ENCODE assay signal across 28 mouse cellular contexts in the genomic region with DNA sequence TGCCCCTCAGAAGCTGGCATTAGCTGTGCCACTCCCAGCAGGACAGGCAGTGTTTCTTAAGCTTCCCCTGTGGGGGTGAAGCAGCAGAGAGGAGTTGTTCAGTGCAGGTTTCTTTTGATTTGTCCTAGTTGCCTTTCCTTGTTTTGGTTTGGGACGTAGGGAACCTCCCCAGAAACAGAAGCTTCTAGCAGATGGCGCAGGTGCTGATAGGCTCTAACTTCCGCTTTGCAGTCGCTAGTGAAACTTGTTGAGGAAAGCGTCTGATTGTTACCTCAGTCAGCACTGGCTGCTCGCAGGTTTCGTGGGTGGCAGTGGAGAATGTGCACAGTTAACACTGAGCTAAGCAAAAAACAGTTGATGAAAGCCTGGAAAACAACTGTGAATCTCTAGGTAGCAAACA. TPM values are rescaled to one million over a fixed set of nuclear protein-coding genes. Genes with fewer than 3 reads are reported as not detected.
DNase-seq lines count a peak whose midpoint lies in the region; TF ChIP-seq lines count a peak whose summit lies in the region.
"Had no signal": no experiment of that assay in that cellular context is flagged by ENCODE, and none has a peak within 500 bp of the region (broad histone marks: within the 10 kb centered on the region; RNA-seq: fewer than 3 reads in every experiment).

No protein-coding gene starts in this region.

- no peaks in the 10 kb centered on the region for H3K9me3 ChIP-seq in MEL (replicated peaks; ENCODE audit: insufficient read depth, low read length)
- H3K9me3 ChIP-seq: embryonic facial prominence, embryonic 15.5 days; forebrain, embryonic 15.5 days; heart, embryonic 10.5 days; hindbrain, embryonic 15.5 days; limb, embryonic 15.5 days; megakaryocyte, embryonic 14.5 days; midbrain, embryonic 13.5 days; neural tube, embryonic 12.5 days; stomach, embryonic 15.5 days had no signal

- intact Hi-C loops in left cerebral cortex, postnatal 10 days (cut with DNase I) = loop anchor here (10.0 kb wide), 1 partner anchor 317 kb away; no protein-coding TSS in a partner anchor

- no peak for TF ChIP-seq CTCF in MEL (IDR thresholded peaks at IDR 0.05 in 2 of 3, conservative IDR thresholded peaks at IDR 0.05 in 1 of 3; ENCODE audit: control insufficient read depth in 1 of 3, insufficient read depth in 1 of 3, low read depth in 2 of 3, low read length in 3 of 3, poor library complexity in 1 of 3, severe bottlenecking in 1 of 3)

- peak; percentile 44 to 56 for TF ChIP-seq EP300 in MEL (IDR thresholded peaks at IDR 0.05; ENCODE audit: low read depth in 1 of 2, low read length in 2 of 2)

- no peak for TF ChIP-seq RAD21 in MEL (IDR thresholded peaks at IDR 0.05; ENCODE audit: low read depth, low read length)

- peaks cover 32% of the 10 kb centered on the region for H3K79me2 ChIP-seq in MEL (ENCODE audit: control insufficient read depth, insufficient read depth, low read length, poor library complexity)

- TF ChIP-seq POLR2A in MEL (IDR thresholded peaks at IDR 0.05; ENCODE audit: control insufficient read depth in 1 of 2, insufficient read depth in 1 of 2, low read depth in 1 of 2, low read length in 2 of 2, poor library complexity in 1 of 2) = no peak

- peaks cover 27 to 48% of the 10 kb centered on the region in 2 experiments for H3K36me3 ChIP-seq in MEL (ENCODE audit: control insufficient read depth in 1 of 2, insufficient read depth in 2 of 2, low read length in 2 of 2)

- H3K4me3 ChIP-seq in MEL (ENCODE audit: control insufficient read depth in 1 of 2, insufficient read depth in 1 of 2, low read depth in 2 of 2, low read length in 2 of 2) = no peak overlapping the region
- H3K4me3 ChIP-seq: embryonic facial prominence, embryonic 15.5 days; forebrain, embryonic 15.5 days; heart, embryonic 10.5 days; hindbrain, embryonic 15.5 days; left cerebral cortex, adult 2 months; limb, embryonic 15.5 days; megakaryocyte, embryonic 14.5 days; midbrain, embryonic 13.5 days; neural tube, embryonic 12.5 days; stomach, embryonic 15.5 days had no signal

- peak overlapping the region; percentile 22; the same call in 1 of the 2 replicates for H3K9ac ChIP-seq in MEL (ENCODE audit: control insufficient read depth, low read depth, low read length, poor library complexity, severe bottlenecking)
- H3K9ac ChIP-seq: embryonic facial prominence, embryonic 15.5 days; forebrain, embryonic 15.5 days; hindbrain, embryonic 15.5 days; limb, embryonic 15.5 days; liver, embryonic 14.5 days; lung, embryonic 14.5 days; midbrain, embryonic 13.5 days; neural tube, embryonic 12.5 days; stomach, embryonic 15.5 days had no signal

- peaks cover 12 to 14% of the 10 kb centered on the region in 2 experiments for H3K4me1 ChIP-seq in MEL (ENCODE audit: control insufficient read depth in 1 of 2, insufficient read depth in 2 of 2, low read length in 2 of 2)

- DNase-seq in thymus, postnatal 0 days (ENCODE audit: low spot score) = peak; percentile 13
- no peak for DNase-seq in thymus, adult 18-20 months
- peak; percentile 86 for DNase-seq in MEL (ENCODE audit: low read depth, low spot score)
- peak; percentile 70 for DNase-seq in induced T-regulatory cell, adult 2 months (ENCODE audit: low read depth)
- no peak for DNase-seq in left cerebral cortex, postnatal 10 days (ENCODE audit: extremely low spot score in 1 of 2, low spot score in 2 of 2)
- no peak for DNase-seq in neural tube, embryonic 10.5 days (ENCODE audit: extremely low spot score, low spot score)
- DNase-seq in gastrocnemius, adult 18-20 months (ENCODE audit: low spot score) = no peak
- DNase-seq: adrenal gland, postnatal 10 days; cerebellum, adult 8-10 months; cerebellum, postnatal 36 days; gastrocnemius, postnatal 25 days; heart, postnatal 4 days; kidney, adult 9 months; layer of hippocampus, adult 9-11 months; left cerebral cortex, postnatal 4 days; lung, embryonic 14.5 days; right cerebral cortex, postnatal 4 days had no signal

- H3K27me3 ChIP-seq in MEL (ENCODE audit: control insufficient read depth in 1 of 2, insufficient read depth in 2 of 2, low read length in 2 of 2) = no peaks in the 10 kb centered on the region
- H3K27me3 ChIP-seq: embryonic facial prominence, embryonic 15.5 days; forebrain, embryonic 15.5 days; hindbrain, embryonic 15.5 days; limb, embryonic 15.5 days; megakaryocyte, embryonic 14.5 days; midbrain, embryonic 13.5 days; neural tube, embryonic 12.5 days; stomach, embryonic 15.5 days had no signal

- peak overlapping the region; percentile 33 for H3K27ac ChIP-seq in MEL (ENCODE audit: control insufficient read depth, low read depth, low read length)
- H3K27ac ChIP-seq: embryonic facial prominence, embryonic 15.5 days; forebrain, embryonic 15.5 days; heart, embryonic 10.5 days; hindbrain, embryonic 15.5 days; left cerebral cortex, adult 2 months; limb, embryonic 15.5 days; liver, embryonic 14.5 days; midbrain, embryonic 13.5 days; neural tube, embryonic 12.5 days; stomach, embryonic 15.5 days had no signal

TF ChIP-seq in MEL, 35 proteins besides CTCF, POLR2A, EP300 and RAD21:
- no peak for TF ChIP-seq UBTF (IDR thresholded peaks at IDR 0.05; ENCODE audit: borderline replicate concordance, insufficient read depth, low read depth, low read length)
- TF ChIP-seq POLR2AphosphoS5 (IDR thresholded peaks at IDR 0.05; ENCODE audit: borderline replicate concordance, low read depth, low read length) = no peak
- peak; percentile 89 for TF ChIP-seq SIN3A (IDR thresholded peaks at IDR 0.05; ENCODE audit: low read length)
- TF ChIP-seq ZKSCAN1 (IDR thresholded peaks at IDR 0.05; ENCODE audit: low read depth, low read length) = no peak
- no peak for TF ChIP-seq NELFE (IDR thresholded peaks at IDR 0.05; ENCODE audit: low read depth, low read length)
- TF ChIP-seq BHLHE40 (IDR thresholded peaks at IDR 0.05; ENCODE audit: borderline replicate concordance, low read depth, low read length) = no peak
- TF ChIP-seq ELF1 (IDR thresholded peaks at IDR 0.05; ENCODE audit: low read depth, low read length) = peak; percentile 54; the same call in 1 of the 2 replicates
- no peak for TF ChIP-seq ZMIZ1 (IDR thresholded peaks at IDR 0.05; ENCODE audit: low read depth, low read length)
- TF ChIP-seq GABPA (IDR thresholded peaks at IDR 0.05; ENCODE audit: low read depth, low read length) = no peak
- no peak for TF ChIP-seq CHD1 (IDR thresholded peaks at IDR 0.05; ENCODE audit: low read depth, low read length)
- TF ChIP-seq MAFK (IDR thresholded peaks at IDR 0.05; ENCODE audit: borderline replicate concordance, low read depth, low read length) = peak; percentile 8; the same call in 1 of the 2 replicates
- TF ChIP-seq HCFC1 (IDR thresholded peaks at IDR 0.05; ENCODE audit: low read depth, low read length) = no peak
- no peak for TF ChIP-seq JUND (IDR thresholded peaks at IDR 0.05; ENCODE audit: low read depth, low read length)
- peak; percentile 74 for TF ChIP-seq ETS1 (IDR thresholded peaks at IDR 0.05; ENCODE audit: low read depth, low read length)
- no peak for TF ChIP-seq E2F4 (IDR thresholded peaks at IDR 0.05; ENCODE audit: borderline replicate concordance, low read depth, low read length)
- no peak for TF ChIP-seq ZC3H11A (IDR thresholded peaks at IDR 0.05; ENCODE audit: low read depth, low read length)
- no peak for TF ChIP-seq POLR2AphosphoS2 (IDR thresholded peaks at IDR 0.05; ENCODE audit: low read length)
- TF ChIP-seq GATA1 (IDR thresholded peaks at IDR 0.05; ENCODE audit: low read depth, low read length) = peak; percentile 49; the same call in 1 of the 2 replicates
- peak; percentile 38; the same call in 1 of the 2 replicates for TF ChIP-seq RCOR1 (IDR thresholded peaks at IDR 0.05; ENCODE audit: low read depth, low read length)
- TF ChIP-seq CHD2 (IDR thresholded peaks at IDR 0.05; ENCODE audit: low read length) = no peak
- TF ChIP-seq MYB (IDR thresholded peaks at IDR 0.05; ENCODE audit: low read depth, low read length) = no peak
- TF ChIP-seq USF1 (IDR thresholded peaks at IDR 0.05; ENCODE audit: low read depth, low read length) = no peak
- peak; percentile 64 for TF ChIP-seq TCF12 (IDR thresholded peaks at IDR 0.05; ENCODE audit: low read depth, low read length)
- peak; percentile 54; the same call in 1 of the 2 replicates for TF ChIP-seq MXI1 (IDR thresholded peaks at IDR 0.05; ENCODE audit: low read depth, low read length)
- no peak for TF ChIP-seq MYC (IDR thresholded peaks at IDR 0.05; ENCODE audit: low read depth, low read length)
- TF ChIP-seq USF2 (IDR thresholded peaks at IDR 0.05; ENCODE audit: borderline replicate concordance in 1 of 2, insufficient read depth in 1 of 2, low read depth in 1 of 2, low read length in 2 of 2) = no peak
- no peak for TF ChIP-seq KAT2A (conservative IDR thresholded peaks at IDR 0.05; ENCODE audit: low read depth, low read length)
- TF ChIP-seq NRF1 (IDR thresholded peaks at IDR 0.05; ENCODE audit: insufficient read depth, low read depth, low read length, poor library complexity, severe bottlenecking) = no peak
- no peak for TF ChIP-seq MEF2A (IDR thresholded peaks at IDR 0.05; ENCODE audit: extremely low read depth, insufficient replicate concordance, low read depth, low read length, poor library complexity, severe bottlenecking)
- 0 out of 2 replicates have a peak, but pooled peaks have one; percentile 18 for TF ChIP-seq MAX (IDR thresholded peaks at IDR 0.05; ENCODE audit: low read length)
- peak; percentile 21 for TF ChIP-seq SMC3 (IDR thresholded peaks at IDR 0.05; ENCODE audit: low read depth, low read length)
- TF ChIP-seq TAL1 (IDR thresholded peaks at IDR 0.05; ENCODE audit: low read length) = peak; percentile 32; the same call in 1 of the 2 replicates
- no peak for TF ChIP-seq MAZ (IDR thresholded peaks at IDR 0.05; ENCODE audit: low read depth, low read length)
- no peak for TF ChIP-seq TBP (IDR thresholded peaks at IDR 0.05; ENCODE audit: low read depth, low read length)
- TF ChIP-seq ZNF384 (IDR thresholded peaks at IDR 0.05; ENCODE audit: low read depth, low read length) = no peak

RNA-seq across cellular contexts. Expression of gene Hbs1l, which starts 6.0 kb away (rescaled TPM):
- 81.6 and 83.6 TPM in 2 replicates for polyA plus RNA-seq in thymus, postnatal 0 days (2015; fragmentation: Nextera tagmentation; extraction: Ambion mirVana)
- total RNA-seq in MEL (2012; rRNA removed) = 115 and 133 TPM in 2 replicates
- 100 to 1,000 TPM in 1 of 2 experiments, not detected in 1; 103 TPM for polyA plus RNA-seq in MEL (2012; ENCODE audit: insufficient read depth in 1 of 2, insufficient read length in 2 of 2, low read depth in 1 of 2, low replicate concordance in 2 of 2, missing spikeins in 1 of 2)
- 10 to 100 TPM; 86.4 to 87.6 TPM for total RNA-seq in left cerebral cortex, postnatal 10 days (2021)
- total RNA-seq in gastrocnemius, adult 18-20 months (2021) = 10 to 100 TPM; 61.6 to 63.1 TPM

Comparison
In these comparisons a context has a peak if more than half of its experiments do, and no peak if none do; other contexts are left out.
1. DNase-seq: peak in thymus, postnatal 0 days (single experiment), MEL (single experiment) and induced T-regulatory cell, adult 2 months (single experiment); none in thymus, adult 18-20 months (0 of 2), left cerebral cortex, postnatal 10 days (0 of 2), neural tube, embryonic 10.5 days (single experiment) and gastrocnemius, adult 18-20 months (single experiment).